ENCODE assay signal across 16 mouse cellular contexts in the genomic region with DNA sequence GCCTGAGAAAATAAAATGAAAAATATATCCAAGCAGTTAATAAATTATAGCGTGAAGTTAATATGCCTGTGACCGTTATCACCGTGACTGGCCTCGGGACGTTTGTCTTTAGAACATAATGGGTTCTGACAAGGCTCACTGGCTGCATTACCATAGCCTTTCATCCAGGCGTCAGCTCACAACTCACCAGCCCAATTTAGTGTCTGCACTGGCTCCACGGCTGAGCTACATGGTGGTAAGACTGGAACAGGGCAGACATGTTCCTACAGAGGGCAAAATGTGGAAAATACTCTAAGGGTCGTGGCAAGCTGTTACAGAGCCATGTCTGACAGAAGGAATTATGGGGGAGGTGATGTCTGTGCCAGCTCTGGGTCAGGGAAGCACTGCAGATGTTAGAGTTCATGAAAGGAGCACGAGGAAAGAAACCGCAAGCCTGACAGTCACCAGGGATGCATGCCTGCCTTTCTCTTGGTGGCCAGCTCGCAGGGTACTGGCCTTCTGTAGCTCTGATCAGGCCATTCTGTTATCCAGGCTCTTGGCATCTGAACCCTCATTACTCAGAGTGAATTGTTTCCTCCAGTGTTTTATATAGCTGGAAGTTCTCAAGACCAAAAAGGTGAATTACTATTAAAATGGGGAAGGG. TPM values are rescaled to one million over a fixed set of nuclear protein-coding genes. Genes with fewer than 3 reads are reported as not detected.
DNase-seq lines count a peak whose midpoint lies in the region; ATAC-seq lines count a peak whose summit lies in the region.
"Had no signal": no experiment of that assay in that cellular context is flagged by ENCODE, and none has a peak within 500 bp of the region (broad histone marks: within the 10 kb centered on the region; RNA-seq: fewer than 3 reads in every experiment).

No protein-coding gene starts in this region.

- no peaks in the 10 kb centered on the region for H3K27me3 ChIP-seq in forebrain, embryonic 11.5 days (ENCODE audit: control insufficient read depth, insufficient read depth, low read length)
- H3K27me3 ChIP-seq in forebrain, embryonic 12.5 days: no peaks in the 10 kb centered on the region
- no peaks in the 10 kb centered on the region for H3K27me3 ChIP-seq in hindbrain, embryonic 16.5 days (replicated peaks; ENCODE audit: control insufficient read depth, insufficient read depth, low read length)
- H3K27me3 ChIP-seq in neural tube, embryonic 15.5 days (replicated peaks): no peaks in the 10 kb centered on the region
- H3K27me3 ChIP-seq: embryonic facial prominence, embryonic 13.5 days had no signal

- no peaks in the 10 kb centered on the region for H3K36me3 ChIP-seq in forebrain, embryonic 11.5 days (ENCODE audit: control insufficient read depth, insufficient read depth, low read length)
- no peaks in the 10 kb centered on the region for H3K36me3 ChIP-seq in forebrain, embryonic 12.5 days (replicated peaks)
- no peaks in the 10 kb centered on the region for H3K36me3 ChIP-seq in hindbrain, embryonic 16.5 days (ENCODE audit: control insufficient read depth, insufficient read depth, low read length)
- no peaks in the 10 kb centered on the region for H3K36me3 ChIP-seq in neural tube, embryonic 15.5 days
- H3K36me3 ChIP-seq: embryonic facial prominence, embryonic 13.5 days; G1E; heart, embryonic 10.5 days had no signal

- ATAC-seq in forebrain, embryonic 11.5 days (replicated peaks; ENCODE audit: low FRiP score): no peak
- ATAC-seq in forebrain, embryonic 12.5 days (ENCODE audit: low FRiP score): no peak
- ATAC-seq in hindbrain, embryonic 16.5 days: peak; percentile 45; the same call in 1 of the 2 replicates
- ATAC-seq in neural tube, embryonic 15.5 days (ENCODE audit: low FRiP score): no peak
- ATAC-seq: intestine, postnatal 0 days had no signal

- H3K4me3 ChIP-seq in forebrain, embryonic 11.5 days (ENCODE audit: low read depth, low read length): no peak overlapping the region
- H3K4me3 ChIP-seq in forebrain, embryonic 12.5 days (replicated peaks): no peak overlapping the region
- no peak overlapping the region for H3K4me3 ChIP-seq in hindbrain, embryonic 16.5 days (ENCODE audit: low read length)
- H3K4me3 ChIP-seq in neural tube, embryonic 15.5 days (replicated peaks): no peak overlapping the region
- H3K4me3 ChIP-seq: embryonic facial prominence, embryonic 13.5 days; heart, embryonic 10.5 days; myocyte had no signal

- H3K4me1 ChIP-seq in forebrain, embryonic 11.5 days (replicated peaks; ENCODE audit: control insufficient read depth, insufficient read depth, low read length): 0 out of 2 replicates have a peak, but pooled peaks cover 3% of the 10 kb centered on the region
- peaks cover 4% of the 10 kb centered on the region; the same call in 1 of the 2 replicates for H3K4me1 ChIP-seq in forebrain, embryonic 12.5 days
- peaks cover 2% of the 10 kb centered on the region; the same call in 1 of the 2 replicates for H3K4me1 ChIP-seq in hindbrain, embryonic 16.5 days (ENCODE audit: control insufficient read depth, insufficient read depth, low read depth, low read length)
- H3K4me1 ChIP-seq in neural tube, embryonic 15.5 days: peaks cover 5% of the 10 kb centered on the region; the same call in 1 of the 2 replicates
- H3K4me1 ChIP-seq: embryonic facial prominence, embryonic 13.5 days; heart, embryonic 10.5 days had no signal

- H3K9ac ChIP-seq in forebrain, embryonic 11.5 days (ENCODE audit: low read length): no peak overlapping the region
- no peak overlapping the region for H3K9ac ChIP-seq in forebrain, embryonic 12.5 days
- no peak overlapping the region for H3K9ac ChIP-seq in hindbrain, embryonic 16.5 days (ENCODE audit: low read depth, low read length)
- no peak overlapping the region for H3K9ac ChIP-seq in neural tube, embryonic 15.5 days (replicated peaks)
- H3K9ac ChIP-seq: embryonic facial prominence, embryonic 13.5 days had no signal

- 56% methylated on average over 11 of the region's 11 CpGs for whole genome bisulfite sequencing in forebrain, embryonic 11.5 days
- 50% methylated on average over 11 of the region's 11 CpGs for WGBS in forebrain, embryonic 12.5 days
- WGBS in hindbrain, embryonic 16.5 days: 14% methylated on average over 11 of the region's 11 CpGs
- WGBS in neural tube, embryonic 15.5 days: 5% methylated on average over 11 of the region's 11 CpGs

- H3K27ac ChIP-seq in forebrain, embryonic 11.5 days (ENCODE audit: low read depth, low read length): 0 out of 2 replicates have a peak overlapping the region, but pooled peaks have one; percentile 8
- H3K27ac ChIP-seq in forebrain, embryonic 12.5 days: no peak overlapping the region
- no peak overlapping the region for H3K27ac ChIP-seq in hindbrain, embryonic 16.5 days (ENCODE audit: low read depth, low read length)
- H3K27ac ChIP-seq in neural tube, embryonic 15.5 days (replicated peaks): peak overlapping the region; percentile 56; the same call in 1 of the 2 replicates
- H3K27ac ChIP-seq: embryonic facial prominence, embryonic 13.5 days; heart, embryonic 10.5 days had no signal

- no peak overlapping the region for H3K4me2 ChIP-seq in forebrain, embryonic 11.5 days (ENCODE audit: low read depth, low read length, severe bottlenecking)
- no peak overlapping the region for H3K4me2 ChIP-seq in forebrain, embryonic 12.5 days
- no peak overlapping the region for H3K4me2 ChIP-seq in hindbrain, embryonic 16.5 days (ENCODE audit: low read length)
- H3K4me2 ChIP-seq in neural tube, embryonic 15.5 days: 0 out of 2 replicates have a peak overlapping the region, but pooled peaks have one; percentile 0
- H3K4me2 ChIP-seq: embryonic facial prominence, embryonic 13.5 days had no signal

- no peaks in the 10 kb centered on the region for H3K9me3 ChIP-seq in forebrain, embryonic 11.5 days (ENCODE audit: control insufficient read depth, low read length)
- H3K9me3 ChIP-seq in forebrain, embryonic 12.5 days: no peaks in the 10 kb centered on the region
- no peaks in the 10 kb centered on the region for H3K9me3 ChIP-seq in hindbrain, embryonic 16.5 days (ENCODE audit: control insufficient read depth, low read length)
- no peaks in the 10 kb centered on the region for H3K9me3 ChIP-seq in neural tube, embryonic 15.5 days (replicated peaks)
- H3K9me3 ChIP-seq: embryonic facial prominence, embryonic 13.5 days; G1E; heart, embryonic 10.5 days had no signal

- no peak for DNase-seq in forebrain, embryonic 11.5 days (ENCODE audit: low spot score)
- DNase-seq in mesoderm, embryonic 11.5 days (ENCODE audit: low read depth, low spot score): peak; percentile 68
- DNase-seq in thymus, postnatal 25 days: no peak
- DNase-seq in left cerebral cortex, adult 8-10 months (ENCODE audit: low spot score in 2 of 2): no peak
- no peak for DNase-seq in layer of hippocampus, adult 9-11 months
- DNase-seq: cerebellum, adult 11-12 months; lung, adult 2 months; thymus, adult 2 months had no signal

RNA-seq across cellular contexts. Expression of gene Atp8b5, which starts 42.9 kb away (rescaled TPM):
- polyA plus RNA-seq in forebrain, embryonic 11.5 days (2014; fragmentation: Nextera tagmentation; extraction: Ambion mirVana): 0.20 and 0.60 TPM in 2 replicates
- 0.40 and 0.42 TPM in 2 replicates for polyA plus RNA-seq in forebrain, embryonic 12.5 days (2016; fragmentation: Nextera tagmentation; extraction: Ambion mirVana)
- polyA plus RNA-seq in hindbrain, embryonic 16.5 days (2015; fragmentation: Nextera tagmentation; extraction: Ambion mirVana): 0.60 and 1.2 TPM in 2 replicates
- polyA plus RNA-seq in neural tube, embryonic 15.5 days (2015; fragmentation: Nextera tagmentation; extraction: Ambion mirVana): 0.36 and 0.78 TPM in 2 replicates
- under 1 TPM; 0.09 to 0.46 (median 0.25) TPM for total RNA-seq in left cerebral cortex, adult 8-10 months (2022)
- polyA plus RNA-seq: myocyte had no signal

Comparison
In these comparisons a context has a peak if more than half of its experiments do, and no peak if none do; other contexts are left out.
1. H3K27ac ChIP-seq: peak in forebrain, embryonic 11.5 days (single experiment) and neural tube, embryonic 15.5 days (single experiment); none in forebrain, embryonic 12.5 days (single experiment) and hindbrain, embryonic 16.5 days (single experiment).